Mouse (Mus musculus) brain, adult 2 months (tissue): Measurements from ENCODE around the gene BC080695.
"Not testable (repeated sequence)": the region's sequence is repeated elsewhere in the genome, so short reads cannot be mapped to it uniquely, and the experiment has no call there.

Experiments
- DNase-seq: peaks from one replicate; pipeline ENCODE4 v3.0.0; 2011; ENCODE audit warnings: low read depth, low spot score

BC080695 gene

GRCm38 (mm10) chr4:143551400-143551799 is at the start of gene BC080695, which contains the start of gene Gm13057:
Gene BC080695, plus strand, starts transcription at chr4:143551700.
Gene Gm13057, plus strand, starts transcription at chr4:143551709.
- DNase-seq, result not testable (repeated sequence)

GRCm38 (mm10) chr4:143511043-143511442 is 40.5 kb upstream of the BC080695 start, which contains the start of gene Gm13043:
Gene Gm13043, plus strand, starts transcription at chr4:143511343.
- DNase-seq, result no peak

- DNase-seq, result not testable (repeated sequence)
Measured at GRCm38 (mm10) chr4:143535654-143536053, 15.8 kb upstream of the BC080695 start, which contains the start of gene Gm13040. Gene Gm13040, plus strand, starts transcription at chr4:143535954.

- DNase-seq, result not testable (repeated sequence)
Measured at GRCm38 (mm10) chr4:143611927-143612326, 60.4 kb downstream of the BC080695 start.

GRCm38 (mm10) chr4:143614703-143615102 is 63.2 kb downstream of the BC080695 start, which contains the start of gene Gm13083:
Gene Gm13083, plus strand, starts transcription at chr4:143615003.
- DNase-seq, result not testable (repeated sequence)

- not testable (repeated sequence) for DNase-seq
Measured at GRCm38 (mm10) chr4:143618101-143618500, 66.6 kb downstream of the BC080695 start.
